Mouse (Mus musculus): Measurements from ENCODE around the gene Gm4858.
"Not testable (repeated sequence)": the region's sequence is repeated elsewhere in the genome, so short reads cannot be mapped to it uniquely, and the experiment has no call there.

Gene Gm4858

GRCm38 (mm10) chr3:93068523-93068922 is at the start of gene Gm4858:
Gene Gm4858, plus strand, starts transcription at chr3:93068823.
- DNase-seq (ENCODE audit: low spot score) = not testable (repeated sequence)

DNA sequence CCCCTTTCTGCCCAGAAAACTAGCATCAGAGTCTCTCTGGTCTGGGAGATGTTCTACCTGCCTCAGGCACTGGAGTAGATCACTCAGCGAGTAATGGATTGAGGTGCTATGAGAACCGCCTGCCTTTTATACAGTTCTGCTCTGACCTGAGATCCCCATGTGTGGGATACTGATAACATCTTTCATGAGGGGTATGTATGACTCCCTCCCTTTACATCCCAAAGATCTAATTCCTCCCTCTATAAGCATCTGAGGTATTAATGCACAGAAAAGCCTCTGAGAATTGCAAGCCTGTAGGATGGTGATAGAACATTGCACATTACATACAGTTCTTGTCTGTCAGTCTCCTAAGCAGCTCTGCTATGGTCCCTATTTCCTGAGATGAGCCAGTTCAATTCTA is 49.7 kb upstream of the Gm4858 start, which contains the start of gene Lce1m:
Gene Lce1m (minus strand): TSS at position 101 of the 400 bp plus-strand sequence.
- DNase-seq (ENCODE audit: low spot score) = no peak

DNA sequence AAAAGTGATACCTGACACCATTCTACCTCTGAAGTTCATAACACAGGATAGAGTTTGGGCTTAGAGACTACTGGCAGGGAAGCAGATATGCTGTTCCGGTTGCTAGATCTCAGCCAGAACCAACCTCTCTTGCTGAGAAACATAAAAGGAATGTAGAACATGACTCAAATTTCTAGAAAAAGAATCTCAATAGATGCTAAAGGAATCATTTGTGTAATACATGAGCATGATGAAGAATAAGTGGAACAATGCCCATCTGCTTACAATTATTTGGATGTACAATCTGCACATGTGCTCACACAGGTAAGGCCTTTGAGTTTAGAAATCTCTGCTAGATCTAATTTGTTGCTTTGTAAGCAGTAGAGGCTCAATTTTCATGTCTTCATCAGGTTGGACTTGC is 47.5 kb upstream of the Gm4858 start:
- DNase-seq (ENCODE audit: low spot score) = no peak

- DNase-seq (ENCODE audit: low spot score) = no peak
These were observed 45.0 kb upstream of the Gm4858 start for GRCm38 (mm10) chr3:93023411-93024184.

DNA sequence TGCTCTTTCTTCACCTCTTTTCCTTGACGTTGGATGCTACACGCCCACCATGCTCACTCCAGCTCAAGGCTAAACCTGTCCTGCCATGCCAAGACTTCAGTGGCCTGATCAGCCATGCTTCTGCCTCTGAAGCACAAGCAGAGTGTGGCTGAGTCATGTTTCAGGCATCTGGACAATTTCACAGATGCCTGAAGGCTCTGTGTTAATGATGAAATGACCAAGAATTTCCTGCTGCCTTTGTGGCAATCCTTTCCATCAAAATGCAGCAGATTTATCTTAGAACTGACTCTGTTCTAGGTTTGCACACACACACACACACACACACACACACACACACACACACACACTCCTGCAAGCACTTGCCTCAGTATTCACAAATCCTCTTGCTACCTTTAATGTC is 43.1 kb upstream of the Gm4858 start:
- no peak for DNase-seq (ENCODE audit: low spot score)

- DNase-seq (ENCODE audit: low spot score) = no peak
These were observed 37.2 kb upstream of the Gm4858 start for GRCm38 (mm10) chr3:93031450-93031849.

DNA sequence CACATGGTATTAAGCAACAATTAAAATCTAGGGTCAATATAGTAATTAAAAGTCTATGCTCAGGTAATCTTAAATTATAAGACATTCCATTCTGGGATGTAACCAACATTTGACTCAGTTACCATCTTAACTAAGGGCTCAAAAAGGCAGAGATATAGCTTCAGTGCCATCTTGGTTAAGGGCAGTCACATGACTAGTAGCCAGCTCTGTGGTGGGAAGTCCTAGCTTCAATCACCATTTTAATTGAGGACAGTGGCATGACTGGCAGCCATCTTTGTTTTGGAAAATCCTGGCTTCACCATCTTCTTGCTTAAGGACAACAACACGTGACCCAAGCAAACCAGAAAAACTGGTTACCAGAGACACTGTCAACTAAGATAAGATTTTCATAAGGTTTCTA is 18.4 kb upstream of the Gm4858 start:
- DNase-seq (ENCODE audit: low spot score) = no peak

DNA sequence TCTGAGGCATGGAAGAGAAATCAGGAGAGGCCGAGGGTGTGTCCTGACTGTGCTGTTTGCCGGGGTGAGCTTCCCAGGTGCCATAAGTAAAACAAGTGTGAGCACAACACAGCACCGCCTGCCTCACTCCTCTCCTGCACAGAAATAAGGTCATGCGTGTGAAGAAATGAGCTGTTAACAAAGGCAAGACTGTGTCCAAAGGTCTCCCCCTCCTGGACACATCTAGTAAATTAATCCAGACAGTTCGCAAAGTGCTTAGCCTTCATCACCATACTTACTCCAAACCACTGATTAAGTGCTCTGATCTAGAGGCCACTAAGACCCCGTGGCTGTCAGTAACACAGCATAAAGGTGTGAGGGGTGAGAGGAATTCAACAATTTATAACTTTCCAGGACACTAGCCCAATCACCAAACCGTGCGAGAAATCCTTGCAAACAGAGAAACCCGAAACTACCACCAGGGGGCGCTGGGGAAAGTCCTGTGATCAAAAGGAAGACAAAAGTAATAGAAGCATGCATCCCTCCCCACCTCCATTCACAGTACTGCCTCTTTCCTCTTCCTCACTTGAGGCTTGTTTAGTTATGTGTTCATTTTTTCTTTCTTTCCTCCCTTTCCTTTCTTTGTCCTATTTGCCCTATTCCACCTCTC is 15.7 kb upstream of the Gm4858 start:
- DNase-seq (ENCODE audit: low spot score) = peak; percentile 10

DNA sequence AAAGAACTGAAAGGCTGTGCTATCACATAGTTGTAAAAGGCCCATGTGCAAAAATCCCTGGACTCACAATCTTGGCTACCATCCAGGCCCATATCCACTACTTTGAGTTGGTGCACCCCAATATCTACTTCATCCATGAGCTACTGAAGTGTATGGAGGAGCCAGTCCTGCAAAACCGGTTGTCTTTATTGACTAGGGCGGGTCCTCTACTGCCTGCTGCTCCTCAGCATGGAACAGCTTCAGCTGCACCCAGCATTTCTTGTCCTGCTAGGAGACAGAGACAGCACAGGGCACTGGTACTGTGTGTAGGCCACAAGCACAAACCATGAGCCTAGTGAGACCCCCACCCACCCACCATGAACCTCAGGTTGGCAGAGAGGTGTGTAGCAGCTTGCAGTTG is 18.0 kb downstream of the Gm4858 start:
- DNase-seq (ENCODE audit: low spot score) = no peak

DNA sequence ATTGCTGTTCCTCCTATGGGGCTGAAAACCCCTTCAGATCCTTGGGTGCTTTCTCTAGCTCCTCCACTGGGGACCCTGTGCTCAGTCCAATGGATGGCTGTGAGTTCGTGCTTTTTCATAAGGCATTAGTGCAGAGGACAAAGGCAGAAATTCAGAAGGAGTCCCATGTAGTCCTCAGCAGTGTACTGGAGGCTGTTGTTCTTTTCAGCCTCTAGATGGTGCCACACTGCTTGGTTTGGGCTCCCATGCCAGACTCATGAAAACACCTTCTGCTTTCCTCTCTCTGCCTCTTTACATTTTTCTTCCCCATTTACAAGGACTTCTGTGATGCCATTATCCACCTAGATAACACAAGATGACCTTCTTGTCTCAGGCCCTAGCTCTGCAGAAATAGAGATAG is 25.0 kb downstream of the Gm4858 start:
- not testable (repeated sequence) for DNase-seq (ENCODE audit: low spot score)

- DNase-seq (ENCODE audit: low spot score) = no peak
These were observed 27.8 kb downstream of the Gm4858 start for GRCm38 (mm10) chr3:93096447-93096846.

- DNase-seq (ENCODE audit: low spot score) = no peak
These were observed 43.0 kb downstream of the Gm4858 start for GRCm38 (mm10) chr3:93111668-93112067.

- no peak for DNase-seq (ENCODE audit: low spot score)
These were observed 45.9 kb downstream of the Gm4858 start for GRCm38 (mm10) chr3:93114481-93114880.

- no peak for DNase-seq (ENCODE audit: low spot score)
These were observed 50.5 kb downstream of the Gm4858 start for GRCm38 (mm10) chr3:93119101-93119500.
